Mouse (Mus musculus) neural tube, embryonic 12.5 days (tissue): Measurements from ENCODE around the gene Ermap. TPM values are rescaled to one million over a fixed set of nuclear protein-coding genes. Genes with fewer than 3 reads are reported as not detected.

Source experiments
- ATAC-seq: fragments of 200-750 bp; cut with Nextera tagmentation; 2 replicates; pipeline ENCODE4 v1.8.0; 2017; ENCODE audit warnings: low read depth, mild to moderate bottlenecking, moderate TSS enrichment, moderate library complexity; ENCODE audit not compliant: low FRiP score
- H3K27ac ChIP-seq: fragments of 300-500 bp; sonication (generic); 2 replicates; pipeline ENCODE4 v1.5.1; 2016
- H3K27me3 ChIP-seq: fragments of 300-500 bp; sonication (generic); replicated peaks from 2 replicates; pipeline ENCODE4 v1.6.1; 2016; ENCODE audit warnings: mild to moderate bottlenecking
- H3K36me3 ChIP-seq: fragments of 300-500 bp; sonication (generic); 2 replicates; pipeline ENCODE4 v1.6.1; 2016; ENCODE audit warnings: mild to moderate bottlenecking
- H3K4me1 ChIP-seq: fragments of 300-500 bp; sonication (generic); 2 replicates; pipeline ENCODE4 v1.6.1; 2016
- H3K4me2 ChIP-seq: fragments of 300-500 bp; sonication (generic); replicated peaks from 2 replicates; pipeline ENCODE4 v1.6.1; 2016; ENCODE audit warnings: mild to moderate bottlenecking
- H3K4me3 ChIP-seq: fragments of 300-500 bp; sonication (generic); 2 replicates; pipeline ENCODE4 v1.5.1; 2016
- H3K9ac ChIP-seq: fragments of 300-500 bp; sonication (generic); 2 replicates; pipeline ENCODE4 v1.6.1; 2016; ENCODE audit warnings: mild to moderate bottlenecking
- H3K9me3 ChIP-seq: fragments of 300-500 bp; sonication (generic); 2 replicates; pipeline ENCODE4 v1.6.1; 2016; ENCODE audit warnings: mild to moderate bottlenecking
- WGBS: fragments of 180-500 bp; shearing (Covaris S2); methylation state at CpG from one replicate; pipeline ENCODE4 v1.1.7; 2016; 5-methylcytosine and 5-hydroxymethylcytosine counted together
- polyA plus RNA-seq: library from polyadenylated mRNA; unstranded; fragments of >200 nt; fragmentation: Nextera tagmentation; extraction: Ambion mirVana; gene quantifications from 2 replicates; pipeline ENCODE4 v1.2.1, GENCODE M21; 2016

Ermap gene
- polyA plus RNA-seq, 1 experiment from 2014 or later = 5.7 TPM

GRCm38 (mm10) chr4:119204672-119205071, 14.9 kb upstream of the Ermap start:
- H3K4me1 ChIP-seq = peaks cover 11% of the 10 kb centered on the region
- H3K27ac ChIP-seq = no peak overlapping the region
- no peak overlapping the region for H3K4me3 ChIP-seq
- H3K9me3 ChIP-seq = no peaks in the 10 kb centered on the region
- no peak overlapping the region for H3K4me2 ChIP-seq
- peaks cover 16% of the 10 kb centered on the region for H3K36me3 ChIP-seq
- no peaks in the 10 kb centered on the region for H3K27me3 ChIP-seq
- peak; percentile 57 for ATAC-seq
- WGBS = 15% methylated on average over 8 of the region's 8 CpGs
- no peak overlapping the region for H3K9ac ChIP-seq

DNA sequence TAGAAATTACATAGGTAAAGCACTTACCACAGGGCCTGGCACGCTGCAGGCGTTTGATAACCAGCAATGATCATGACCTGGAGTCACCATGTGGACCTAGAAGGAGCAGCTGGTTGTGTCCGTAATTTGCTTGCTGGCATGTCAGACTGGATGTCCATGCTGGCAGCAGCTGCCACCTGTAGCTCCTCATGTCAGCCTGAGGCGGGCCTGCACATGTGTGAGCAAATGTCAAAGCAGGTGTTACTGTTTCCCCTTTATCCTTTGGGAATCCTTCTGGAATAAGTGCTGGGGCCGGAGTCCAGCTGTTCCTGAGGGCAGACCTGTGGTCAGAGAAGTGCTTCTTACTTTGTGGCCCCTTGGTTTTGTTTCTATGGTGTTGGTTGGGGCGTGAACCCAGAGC, 8.3 kb upstream of the Ermap start:
- Histone ChIP-seq H3K36me3 (peaks cover 16% of the 10 kb centered on the region), H3K27ac (no peak overlapping the region), H3K4me3 (no peak overlapping the region), H3K4me1 (peaks cover 19% of the 10 kb centered on the region), H3K9ac (no peak overlapping the region), H3K9me3 (no peaks in the 10 kb centered on the region), H3K4me2 (no peak overlapping the region; the same call in 1 of the 2 replicates), H3K27me3 (no peaks in the 10 kb centered on the region)
- 85% methylated on average over 6 of the region's 6 CpGs for whole genome bisulfite sequencing
- ATAC-seq = no peak

DNA sequence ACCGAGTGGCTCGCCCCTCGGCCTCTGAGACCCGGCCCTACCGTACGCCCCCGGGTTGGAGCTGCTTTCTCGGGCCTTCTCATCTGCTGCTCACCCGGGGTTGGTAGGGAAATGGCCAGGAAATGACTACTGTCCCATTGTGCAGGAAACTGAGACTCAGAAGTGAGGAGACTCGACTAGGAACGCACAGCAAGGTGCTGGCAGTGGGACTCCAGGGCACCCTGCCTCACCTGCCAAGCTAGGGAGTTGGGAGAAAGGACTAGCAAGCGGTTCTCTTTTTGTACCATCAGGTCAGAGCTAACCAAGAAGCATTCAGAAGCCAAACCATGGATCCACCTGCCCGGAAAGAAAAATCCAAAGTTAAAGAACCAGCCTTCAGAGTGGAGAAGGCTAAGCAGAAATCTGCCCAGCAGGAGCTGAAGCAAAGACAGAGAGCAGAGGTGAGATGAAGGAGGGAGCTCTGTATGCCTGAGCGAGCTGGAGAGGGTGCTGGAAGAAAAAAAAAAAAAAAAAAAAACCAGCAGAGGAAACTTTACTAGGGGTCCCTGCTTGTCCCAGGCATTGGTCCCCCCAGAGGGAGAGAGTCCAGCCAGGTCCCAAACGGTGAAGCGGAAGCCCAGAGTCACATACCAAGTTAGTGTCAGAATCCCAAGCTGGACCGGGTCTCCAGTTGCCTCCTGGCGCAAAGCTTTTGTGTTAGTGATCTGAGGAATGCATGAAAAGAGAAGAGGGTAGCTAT, 5.9 kb upstream of the Ermap start:
- Histone ChIP-seq H3K36me3 (peaks cover 3% of the 10 kb centered on the region), H3K9me3 (no peaks in the 10 kb centered on the region), H3K27ac (peak overlapping the region; percentile 21), H3K9ac (peak overlapping the region; percentile 68), H3K4me2 (peak overlapping the region; percentile 76), H3K27me3 (no peaks in the 10 kb centered on the region), H3K4me1 (peaks cover 19% of the 10 kb centered on the region), H3K4me3 (peak overlapping the region; percentile 70)
- WGBS = 7% methylated on average over 18 of the region's 18 CpGs
- 0 out of 2 replicates have a peak, but pooled peaks have one; percentile 1 for ATAC-seq

- under 1% methylated on average over 47 of the region's 47 CpGs for WGBS
- peak within 1 kb of the TSS; percentile 68 for H3K9ac ChIP-seq
- H3K4me2 ChIP-seq = peak within 1 kb of the TSS; percentile 76
- H3K27me3 ChIP-seq = no peaks in the 10 kb centered on the region
- peaks cover 19% of the 10 kb centered on the region for H3K4me1 ChIP-seq
- peak; percentile 89 for ATAC-seq
- no peaks in the 10 kb centered on the region for H3K36me3 ChIP-seq
- H3K27ac ChIP-seq = peak within 1 kb of the TSS; percentile 21
- peak within 1 kb of the TSS; percentile 70 for H3K4me3 ChIP-seq
- no peaks in the 10 kb centered on the region for H3K9me3 ChIP-seq
Observed at GRCm38 (mm10) chr4:119194909-119195581, 5.2 kb upstream of the Ermap start, which contains the start of gene Svbp. Gene Svbp, plus strand, starts transcription at chr4:119195306.

DNA sequence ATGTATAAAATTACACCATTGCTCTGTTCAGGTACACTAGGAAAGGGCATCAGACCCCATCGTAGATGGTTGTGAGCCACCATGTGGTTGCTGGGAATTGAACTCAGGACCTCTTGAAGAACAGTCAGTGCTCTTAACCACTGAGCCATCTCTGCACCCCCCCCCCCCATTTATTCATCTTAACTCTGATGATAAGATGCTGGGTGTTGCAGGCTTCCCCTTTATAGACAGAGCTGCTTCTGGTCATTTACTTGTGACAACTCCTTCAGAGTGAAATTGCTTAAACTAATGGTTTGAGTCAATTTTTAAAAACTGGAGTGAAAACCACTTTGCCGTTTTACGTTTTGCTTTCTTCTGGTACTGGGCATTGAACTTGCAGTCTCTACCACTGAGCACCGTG, 2.9 kb upstream of the Ermap start:
- H3K9ac ChIP-seq = no peak overlapping the region
- H3K9me3 ChIP-seq = no peaks in the 10 kb centered on the region
- no peaks in the 10 kb centered on the region for H3K36me3 ChIP-seq
- no peak overlapping the region for H3K4me2 ChIP-seq
- no peak overlapping the region for H3K4me3 ChIP-seq
- H3K4me1 ChIP-seq = peaks cover 16% of the 10 kb centered on the region
- no peak for ATAC-seq
- H3K27me3 ChIP-seq = 0 out of 2 replicates have a peak, but pooled peaks cover 2% of the 10 kb centered on the region
- 91% methylated on average over 4 of the region's 4 CpGs for WGBS
- H3K27ac ChIP-seq = no peak overlapping the region

GRCm38 (mm10) chr4:119191273-119191672, 1.5 kb upstream of the Ermap start:
- Histone ChIP-seq H3K36me3 (no peaks in the 10 kb centered on the region), H3K4me1 (peaks cover 5% of the 10 kb centered on the region), H3K27me3 (0 out of 2 replicates have a peak, but pooled peaks cover 2% of the 10 kb centered on the region), H3K27ac (no peak overlapping the region), H3K9me3 (no peaks in the 10 kb centered on the region), H3K9ac (no peak overlapping the region), H3K4me3 (no peak overlapping the region), H3K4me2 (no peak overlapping the region)
- no peak for ATAC-seq
- 73% methylated on average over 3 of the region's 3 CpGs for WGBS

DNA sequence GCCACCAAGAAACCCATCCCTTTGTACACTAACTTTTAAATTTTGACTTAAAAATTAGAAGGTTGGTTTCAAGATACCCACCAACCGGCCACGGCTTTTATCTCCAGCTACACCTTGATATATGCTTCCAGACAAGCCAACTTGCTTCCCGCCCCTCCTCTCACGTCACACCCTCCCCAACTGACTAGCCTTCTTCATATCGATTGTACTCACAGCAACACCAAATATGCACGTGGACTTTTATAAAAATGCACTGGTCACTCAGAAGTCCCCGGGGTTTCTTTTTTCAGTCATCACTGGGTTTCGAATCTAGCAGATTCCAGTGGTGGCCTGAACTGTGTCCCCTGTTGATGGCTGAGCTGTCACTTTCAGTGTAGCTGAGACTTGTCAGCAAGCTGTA, 807 bp upstream of the Ermap start:
- Histone ChIP-seq H3K4me1 (no peaks in the 10 kb centered on the region), H3K27ac (no peak overlapping the region), H3K27me3 (0 out of 2 replicates have a peak, but pooled peaks cover 2% of the 10 kb centered on the region), H3K36me3 (no peaks in the 10 kb centered on the region), H3K9me3 (no peaks in the 10 kb centered on the region), H3K9ac (no peak overlapping the region), H3K4me3 (no peak overlapping the region), H3K4me2 (no peak overlapping the region)
- 86% methylated on average over 8 of the region's 8 CpGs for WGBS
- no peak for ATAC-seq

GRCm38 (mm10) chr4:119189392-119189791, 419 bp downstream of the Ermap start:
- no peak for ATAC-seq
- no peaks in the 10 kb centered on the region for H3K4me1 ChIP-seq
- H3K36me3 ChIP-seq = no peaks in the 10 kb centered on the region
- 50% methylated on average over 6 of the region's 6 CpGs for WGBS
- no peak overlapping the region for H3K4me2 ChIP-seq
- H3K4me3 ChIP-seq = no peak overlapping the region
- H3K9ac ChIP-seq = no peak overlapping the region
- H3K27ac ChIP-seq = no peak overlapping the region
- 0 out of 2 replicates have a peak, but pooled peaks cover 2% of the 10 kb centered on the region for H3K27me3 ChIP-seq
- no peaks in the 10 kb centered on the region for H3K9me3 ChIP-seq

GRCm38 (mm10) chr4:119188060-119188785, 1.6 kb downstream of the Ermap start:
- Histone ChIP-seq H3K27me3 (0 out of 2 replicates have a peak, but pooled peaks cover 2% of the 10 kb centered on the region), H3K27ac (no peak overlapping the region), H3K36me3 (no peaks in the 10 kb centered on the region), H3K9ac (no peak overlapping the region), H3K4me2 (no peak overlapping the region), H3K4me1 (no peaks in the 10 kb centered on the region), H3K9me3 (no peaks in the 10 kb centered on the region), H3K4me3 (no peak overlapping the region)
- ATAC-seq = no peak
- WGBS = 63% methylated on average over 11 of the region's 11 CpGs

- H3K4me3 ChIP-seq = no peak overlapping the region
- no peaks in the 10 kb centered on the region for H3K9me3 ChIP-seq
- no peak for ATAC-seq
- WGBS = 86% methylated on average over 4 of the region's 4 CpGs
- no peaks in the 10 kb centered on the region for H3K4me1 ChIP-seq
- 0 out of 2 replicates have a peak, but pooled peaks cover 2% of the 10 kb centered on the region for H3K27me3 ChIP-seq
- H3K9ac ChIP-seq = no peak overlapping the region
- no peak overlapping the region for H3K27ac ChIP-seq
- no peaks in the 10 kb centered on the region for H3K36me3 ChIP-seq
- H3K4me2 ChIP-seq = no peak overlapping the region
Observed at GRCm38 (mm10) chr4:119185771-119186170, 4.0 kb downstream of the Ermap start.

DNA sequence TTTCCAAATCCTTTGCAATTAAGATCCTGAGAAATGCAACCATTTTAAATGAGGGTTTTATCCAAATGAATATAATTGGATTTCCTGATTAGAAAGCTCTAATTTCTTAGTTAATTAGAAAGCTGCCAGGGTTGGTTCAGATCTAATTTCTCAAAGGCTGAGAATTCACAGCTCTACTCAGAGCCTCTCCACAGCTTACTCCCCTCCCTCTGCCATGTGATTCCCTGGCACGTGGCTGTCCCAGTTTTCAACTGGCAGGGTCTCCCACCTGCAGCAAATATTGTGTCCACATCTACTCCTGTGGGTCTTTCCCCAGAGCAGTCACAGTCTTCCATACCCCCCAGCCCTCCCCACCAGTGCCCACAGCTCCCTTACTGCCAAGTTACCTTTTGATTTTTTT, 6.3 kb downstream of the Ermap start:
- 86% methylated on average over 1 of the region's 1 CpGs for WGBS
- Histone ChIP-seq H3K9me3 (no peaks in the 10 kb centered on the region), H3K4me2 (no peak overlapping the region), H3K27me3 (0 out of 2 replicates have a peak, but pooled peaks cover 2% of the 10 kb centered on the region), H3K4me3 (no peak overlapping the region), H3K27ac (no peak overlapping the region), H3K4me1 (no peaks in the 10 kb centered on the region), H3K36me3 (no peaks in the 10 kb centered on the region), H3K9ac (no peak overlapping the region)
- no peak for ATAC-seq

DNA sequence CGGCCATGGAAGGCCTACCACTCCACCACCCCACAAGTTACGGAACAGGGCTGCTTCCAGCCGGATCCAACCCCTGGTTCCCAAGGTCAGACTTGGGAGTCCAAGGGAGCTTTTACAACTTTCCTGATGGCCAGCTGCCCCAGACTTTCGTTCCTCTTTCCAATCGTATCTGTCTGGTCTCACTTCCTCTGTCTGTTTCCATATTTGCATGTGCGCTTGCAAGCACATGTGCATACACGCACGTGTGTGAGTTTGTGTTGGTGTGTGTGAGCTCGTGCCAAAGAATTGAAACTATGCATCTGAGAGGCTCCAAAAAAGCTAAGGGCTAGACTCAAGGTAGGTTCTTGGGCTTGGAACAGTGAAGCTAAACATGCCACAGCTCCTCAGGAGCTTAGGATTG, 8.4 kb downstream of the Ermap start:
- no peak for ATAC-seq
- 90% methylated on average over 9 of the region's 9 CpGs for WGBS
- H3K4me3 ChIP-seq = no peak overlapping the region
- H3K36me3 ChIP-seq = no peaks in the 10 kb centered on the region
- no peaks in the 10 kb centered on the region for H3K27me3 ChIP-seq
- no peak overlapping the region for H3K4me2 ChIP-seq
- H3K27ac ChIP-seq = no peak overlapping the region
- H3K9me3 ChIP-seq = no peaks in the 10 kb centered on the region
- no peak overlapping the region for H3K9ac ChIP-seq
- no peaks in the 10 kb centered on the region for H3K4me1 ChIP-seq
